Mouse (Mus musculus): ENCODE data around the gene Rbpj. TPM values are rescaled to one million over a fixed set of nuclear protein-coding genes. Genes with fewer than 3 reads are reported as not detected.
A peak's percentile ranks its signal among the peaks of the same experiment; 100 is the strongest.

Gene Rbpj
- polyA plus RNA-seq, 1 experiment from 2014 or later = 38.7 TPM

DNA sequence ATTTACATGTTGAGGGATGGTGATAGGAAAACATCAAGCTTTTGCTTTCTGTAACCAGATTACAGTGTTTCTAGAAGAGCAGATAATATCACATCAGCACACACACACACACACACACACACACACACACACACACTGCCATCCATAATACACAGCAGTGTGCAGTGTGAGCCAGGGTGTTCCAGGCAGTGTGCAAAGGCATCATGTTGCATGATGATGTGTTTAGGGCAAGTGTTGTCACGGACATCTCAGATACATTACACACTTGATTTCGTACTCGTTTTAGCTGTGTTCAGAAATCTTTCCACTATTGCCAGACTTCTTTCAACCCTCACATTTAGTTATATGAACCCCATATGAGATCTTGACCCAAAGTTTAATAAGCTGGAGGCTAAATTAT, 33.6 kb downstream of the Rbpj start:
- Histone ChIP-seq H3K9me3 (ENCODE audit: control insufficient read depth, low read length) (no peaks in the 10 kb centered on the region), H3K36me3 (ENCODE audit: control insufficient read depth, insufficient read depth) (no peaks in the 10 kb centered on the region), H3K4me1 (replicated peaks; ENCODE audit: control insufficient read depth, insufficient read depth, low read length) (peaks cover 9% of the 10 kb centered on the region), H3K4me3 (replicated peaks; ENCODE audit: low read length) (no peak overlapping the region), H3K9ac (replicated peaks; ENCODE audit: low read depth, low read length) (no peak overlapping the region), H3K27me3 (replicated peaks; ENCODE audit: control insufficient read depth, insufficient read depth, low read length) (no peaks in the 10 kb centered on the region), H3K27ac (ENCODE audit: low read length) (no peak overlapping the region), H3K4me2 (ENCODE audit: low read length) (no peak overlapping the region)
- 92% methylated on average over 3 of the region's 3 CpGs for WGBS
- ATAC-seq = no peak

DNA sequence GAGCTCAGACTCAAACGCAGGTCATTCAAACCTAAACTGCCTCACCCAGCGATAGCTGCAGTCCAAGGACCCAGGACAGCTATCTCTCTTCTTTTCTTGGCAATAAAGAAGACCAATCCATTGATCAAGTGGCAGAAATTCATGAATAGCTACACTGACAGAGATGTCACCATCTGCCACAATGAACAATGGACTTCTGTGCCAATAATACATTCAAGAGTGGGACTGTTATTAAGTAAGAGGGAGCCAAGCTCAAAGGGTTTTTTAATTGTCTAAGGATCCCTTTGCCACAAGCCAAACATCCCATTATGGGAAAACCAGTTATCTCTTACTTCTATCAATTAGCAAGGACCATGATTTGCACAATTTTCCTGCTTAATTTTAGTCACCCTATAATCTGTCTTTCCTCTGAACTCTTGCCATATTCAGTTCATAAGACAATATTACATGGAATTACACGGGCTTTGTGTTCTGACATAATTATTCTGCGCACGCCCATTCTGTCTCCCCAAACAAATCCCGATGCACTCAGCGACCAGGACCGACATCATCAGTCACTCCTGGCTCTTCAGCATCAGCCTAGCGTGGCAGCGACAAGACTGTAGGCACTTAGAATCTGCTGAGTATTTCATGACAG, 34.7 kb downstream of the Rbpj start:
- 39% methylated on average over 10 of the region's 10 CpGs for WGBS
- H3K27me3 ChIP-seq (replicated peaks; ENCODE audit: control insufficient read depth, insufficient read depth, low read length) = no peaks in the 10 kb centered on the region
- no peaks in the 10 kb centered on the region for H3K9me3 ChIP-seq (ENCODE audit: control insufficient read depth, low read length)
- H3K36me3 ChIP-seq (ENCODE audit: control insufficient read depth, insufficient read depth) = no peaks in the 10 kb centered on the region
- peaks cover 9% of the 10 kb centered on the region for H3K4me1 ChIP-seq (replicated peaks; ENCODE audit: control insufficient read depth, insufficient read depth, low read length)
- H3K4me3 ChIP-seq (replicated peaks; ENCODE audit: low read length) = no peak overlapping the region
- H3K4me2 ChIP-seq (ENCODE audit: low read length) = no peak overlapping the region
- ATAC-seq = peak; percentile 87
- H3K27ac ChIP-seq (ENCODE audit: low read length) = no peak overlapping the region
- no peak overlapping the region for H3K9ac ChIP-seq (replicated peaks; ENCODE audit: low read depth, low read length)

DNA sequence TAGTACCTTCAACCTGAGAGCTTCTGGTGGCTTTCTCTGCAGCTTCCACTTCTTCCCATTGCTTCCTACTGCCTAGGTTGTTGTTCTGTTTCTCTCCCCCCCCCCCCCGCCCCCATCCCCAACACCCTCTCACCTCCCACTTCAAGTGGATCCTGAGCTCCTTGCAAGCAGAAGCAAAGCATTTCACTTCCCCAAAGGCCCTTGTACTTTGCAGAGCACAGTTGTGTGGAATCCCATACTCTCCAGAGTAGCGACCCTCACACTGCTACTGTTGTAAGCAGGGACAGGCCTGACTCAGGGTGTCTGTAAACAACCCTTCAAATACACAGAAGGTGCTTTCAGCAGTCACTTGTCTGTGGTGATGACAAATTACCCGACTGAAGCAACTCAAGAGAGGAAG, 37.3 kb downstream of the Rbpj start:
- no peaks in the 10 kb centered on the region for H3K36me3 ChIP-seq (ENCODE audit: control insufficient read depth, insufficient read depth)
- H3K27me3 ChIP-seq (replicated peaks; ENCODE audit: control insufficient read depth, insufficient read depth, low read length) = no peaks in the 10 kb centered on the region
- H3K4me1 ChIP-seq (replicated peaks; ENCODE audit: control insufficient read depth, insufficient read depth, low read length) = peaks cover 9% of the 10 kb centered on the region
- no peak overlapping the region for H3K4me3 ChIP-seq (replicated peaks; ENCODE audit: low read length)
- 81% methylated on average over 2 of the region's 3 CpGs for WGBS
- no peak for ATAC-seq
- H3K9ac ChIP-seq (replicated peaks; ENCODE audit: low read depth, low read length) = no peak overlapping the region
- no peak overlapping the region for H3K4me2 ChIP-seq (ENCODE audit: low read length)
- H3K9me3 ChIP-seq (ENCODE audit: control insufficient read depth, low read length) = no peaks in the 10 kb centered on the region
- no peak overlapping the region for H3K27ac ChIP-seq (ENCODE audit: low read length)

DNA sequence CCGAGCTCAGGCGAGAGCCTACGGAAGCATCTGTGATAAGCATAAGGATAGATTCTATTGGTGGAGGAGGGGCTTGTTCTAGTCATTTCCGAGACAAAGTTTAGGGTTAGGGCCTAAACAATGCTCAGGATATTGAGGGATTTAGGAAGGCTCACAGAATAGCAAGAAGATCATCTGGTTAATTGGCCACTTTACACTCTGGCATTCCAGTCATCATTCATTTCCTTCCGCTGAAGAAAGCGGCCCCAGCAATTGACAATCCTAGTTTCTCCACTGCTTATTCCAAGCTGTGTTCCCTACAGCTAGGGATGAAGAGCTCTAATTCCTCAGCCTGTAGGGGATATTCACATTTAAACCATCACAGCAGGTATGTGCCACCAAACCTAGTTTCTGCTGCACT, 39.8 kb downstream of the Rbpj start:
- H3K27me3 ChIP-seq (replicated peaks; ENCODE audit: control insufficient read depth, insufficient read depth, low read length) = no peaks in the 10 kb centered on the region
- H3K36me3 ChIP-seq (ENCODE audit: control insufficient read depth, insufficient read depth) = no peaks in the 10 kb centered on the region
- H3K4me1 ChIP-seq (replicated peaks; ENCODE audit: control insufficient read depth, insufficient read depth, low read length) = peaks cover 5% of the 10 kb centered on the region
- no peak overlapping the region for H3K4me3 ChIP-seq (replicated peaks; ENCODE audit: low read length)
- H3K9me3 ChIP-seq (ENCODE audit: control insufficient read depth, low read length) = no peaks in the 10 kb centered on the region
- H3K27ac ChIP-seq (ENCODE audit: low read length) = no peak overlapping the region
- no peak overlapping the region for H3K9ac ChIP-seq (replicated peaks; ENCODE audit: low read depth, low read length)
- no peak for ATAC-seq
- no peak overlapping the region for H3K4me2 ChIP-seq (ENCODE audit: low read length)
- WGBS = 76% methylated on average over 6 of the region's 6 CpGs

DNA sequence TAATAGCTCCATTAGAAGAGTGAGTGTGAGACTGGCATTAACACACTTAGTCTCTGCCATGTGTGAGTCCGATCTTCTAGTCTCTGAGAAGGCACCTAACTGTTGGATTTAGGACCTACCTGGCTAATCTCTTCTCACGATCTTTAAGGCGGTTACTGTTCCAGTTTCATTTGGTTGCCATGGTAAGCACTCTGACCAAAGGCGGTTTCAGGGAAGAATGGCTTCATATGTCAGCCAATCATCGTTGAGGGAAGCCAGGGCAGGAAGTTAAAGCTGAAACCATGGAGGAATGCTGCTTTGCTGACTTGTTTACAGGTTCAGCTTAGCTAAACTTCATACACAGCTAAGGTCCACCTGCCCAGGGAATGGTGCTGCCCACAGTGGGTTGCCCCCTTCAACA, 41.4 kb downstream of the Rbpj start:
- no peak overlapping the region for H3K27ac ChIP-seq (ENCODE audit: low read length)
- 85% methylated on average over 5 of the region's 5 CpGs for WGBS
- no peak overlapping the region for H3K4me2 ChIP-seq (ENCODE audit: low read length)
- no peaks in the 10 kb centered on the region for H3K36me3 ChIP-seq (ENCODE audit: control insufficient read depth, insufficient read depth)
- ATAC-seq = no peak
- H3K27me3 ChIP-seq (replicated peaks; ENCODE audit: control insufficient read depth, insufficient read depth, low read length) = no peaks in the 10 kb centered on the region
- H3K4me1 ChIP-seq (replicated peaks; ENCODE audit: control insufficient read depth, insufficient read depth, low read length) = no peaks in the 10 kb centered on the region
- H3K9ac ChIP-seq (replicated peaks; ENCODE audit: low read depth, low read length) = no peak overlapping the region
- no peak overlapping the region for H3K4me3 ChIP-seq (replicated peaks; ENCODE audit: low read length)
- no peaks in the 10 kb centered on the region for H3K9me3 ChIP-seq (ENCODE audit: control insufficient read depth, low read length)

DNA sequence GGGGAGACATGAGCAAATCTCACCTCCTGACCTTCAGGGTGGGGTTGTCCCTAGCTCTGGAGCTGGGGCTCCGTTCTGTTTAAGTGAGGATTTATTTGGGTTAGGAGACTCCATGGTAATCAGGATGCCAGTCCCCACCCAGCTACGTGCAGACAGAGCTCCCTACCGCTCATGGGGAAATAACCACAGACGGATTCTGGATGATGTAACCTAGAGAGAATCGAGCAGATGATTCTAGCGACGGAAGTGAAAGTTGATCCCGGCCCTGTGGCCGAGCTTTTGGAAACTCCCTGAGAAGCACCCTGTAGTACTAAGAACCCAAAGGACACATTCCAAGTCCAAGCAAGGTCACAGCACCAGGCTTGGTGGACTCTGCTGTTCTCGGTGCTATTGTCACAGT, 43.5 kb downstream of the Rbpj start:
- no peak overlapping the region for H3K9ac ChIP-seq (replicated peaks; ENCODE audit: low read depth, low read length)
- H3K4me1 ChIP-seq (replicated peaks; ENCODE audit: control insufficient read depth, insufficient read depth, low read length) = no peaks in the 10 kb centered on the region
- no peak overlapping the region for H3K4me3 ChIP-seq (replicated peaks; ENCODE audit: low read length)
- H3K27ac ChIP-seq (ENCODE audit: low read length) = no peak overlapping the region
- H3K9me3 ChIP-seq (ENCODE audit: control insufficient read depth, low read length) = no peaks in the 10 kb centered on the region
- no peaks in the 10 kb centered on the region for H3K36me3 ChIP-seq (ENCODE audit: control insufficient read depth, insufficient read depth)
- 87% methylated on average over 10 of the region's 10 CpGs for WGBS
- H3K27me3 ChIP-seq (replicated peaks; ENCODE audit: control insufficient read depth, insufficient read depth, low read length) = no peaks in the 10 kb centered on the region
- ATAC-seq = no peak
- H3K4me2 ChIP-seq (ENCODE audit: low read length) = no peak overlapping the region

DNA sequence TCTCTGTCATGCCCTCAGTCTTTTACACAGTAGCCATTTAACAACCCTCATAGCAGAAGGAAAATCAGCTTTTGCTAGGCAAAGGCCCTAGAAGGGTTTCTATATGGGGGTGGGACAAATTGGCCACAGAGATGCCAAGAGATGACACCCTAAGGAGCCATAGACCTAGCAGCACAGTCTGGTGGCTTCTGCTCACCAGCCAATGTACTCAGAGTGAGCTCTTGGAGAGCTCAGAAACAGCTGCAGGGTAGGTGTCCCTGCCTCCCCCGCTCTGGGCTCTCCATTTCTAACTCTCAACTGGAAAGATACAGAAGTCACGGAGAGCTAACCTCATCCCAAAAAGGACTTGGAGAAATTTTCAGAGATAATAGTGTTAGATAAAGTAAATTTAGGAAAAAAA, 44.0 kb downstream of the Rbpj start:
- no peaks in the 10 kb centered on the region; the same call in 1 of the 2 replicates for H3K4me1 ChIP-seq (replicated peaks; ENCODE audit: control insufficient read depth, insufficient read depth, low read length)
- H3K4me2 ChIP-seq (ENCODE audit: low read length) = no peak overlapping the region
- 96% methylated on average over 2 of the region's 2 CpGs for WGBS
- H3K27ac ChIP-seq (ENCODE audit: low read length) = no peak overlapping the region
- H3K36me3 ChIP-seq (ENCODE audit: control insufficient read depth, insufficient read depth) = no peaks in the 10 kb centered on the region
- H3K9me3 ChIP-seq (ENCODE audit: control insufficient read depth, low read length) = no peaks in the 10 kb centered on the region
- no peak overlapping the region for H3K4me3 ChIP-seq (replicated peaks; ENCODE audit: low read length)
- H3K9ac ChIP-seq (replicated peaks; ENCODE audit: low read depth, low read length) = no peak overlapping the region
- ATAC-seq = no peak
- H3K27me3 ChIP-seq (replicated peaks; ENCODE audit: control insufficient read depth, insufficient read depth, low read length) = no peaks in the 10 kb centered on the region

DNA sequence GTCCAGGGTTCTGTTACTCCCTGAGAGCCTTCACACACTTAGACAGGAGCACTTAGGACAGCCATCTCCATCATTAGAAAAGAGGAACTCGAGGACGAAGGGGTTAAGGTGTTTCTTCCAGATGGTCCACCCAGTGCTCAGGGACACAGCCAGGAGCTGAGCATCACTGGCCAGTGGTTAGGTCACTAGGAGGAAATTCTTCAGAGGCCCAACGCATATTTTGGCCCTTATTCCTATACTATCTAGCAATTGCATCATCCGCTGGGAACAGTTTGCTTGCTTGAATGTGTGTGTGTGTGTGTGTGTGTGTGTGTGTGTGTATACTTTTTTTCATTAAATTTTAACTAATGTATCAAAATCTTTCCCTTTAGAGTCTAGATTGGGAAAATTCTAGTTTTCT, 45.5 kb downstream of the Rbpj start:
- no peaks in the 10 kb centered on the region for H3K36me3 ChIP-seq (ENCODE audit: control insufficient read depth, insufficient read depth)

DNA sequence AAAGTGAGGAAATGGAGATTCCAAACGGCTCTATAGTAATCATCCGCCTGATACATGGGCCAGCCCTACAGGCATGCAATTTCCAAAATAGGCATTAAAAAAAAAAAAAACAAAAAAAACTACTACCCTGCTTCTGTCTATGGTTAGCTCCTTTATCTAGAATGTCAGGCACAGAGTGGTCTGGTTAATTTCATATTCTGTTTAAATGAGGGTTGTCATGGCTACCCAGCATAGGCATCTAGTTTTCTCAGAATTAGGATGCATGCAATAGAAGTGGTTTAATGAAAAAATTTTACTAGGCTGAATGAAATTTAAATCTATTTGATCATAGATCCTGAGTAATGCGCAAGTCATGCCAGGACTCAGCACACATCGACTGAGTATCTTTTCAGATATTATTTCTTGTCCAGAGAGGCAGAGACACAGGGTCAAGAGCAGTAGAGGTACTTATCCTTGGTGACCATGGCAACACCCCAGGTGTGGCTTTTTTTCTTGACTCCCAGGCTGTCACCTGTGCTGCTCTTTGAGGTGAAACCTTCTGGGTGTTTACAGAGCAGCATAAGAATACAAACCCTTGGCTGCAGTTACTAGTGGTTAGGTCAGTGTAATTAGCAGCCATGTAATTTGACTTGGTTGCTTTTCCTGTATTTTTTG, 49.1 kb downstream of the Rbpj start:
- peak; percentile 80 for ATAC-seq

More for the DNA sequence above, 45.5 kb downstream of the Rbpj start:
- ATAC-seq = no peak
- Histone ChIP-seq H3K9ac (replicated peaks; ENCODE audit: low read depth, low read length) (no peak overlapping the region), H3K4me3 (replicated peaks; ENCODE audit: low read length) (no peak overlapping the region), H3K27ac (ENCODE audit: low read length) (no peak overlapping the region), H3K4me2 (ENCODE audit: low read length) (no peak overlapping the region), H3K9me3 (ENCODE audit: control insufficient read depth, low read length) (no peaks in the 10 kb centered on the region), H3K4me1 (replicated peaks; ENCODE audit: control insufficient read depth, insufficient read depth, low read length) (peaks cover 3% of the 10 kb centered on the region), H3K27me3 (replicated peaks; ENCODE audit: control insufficient read depth, insufficient read depth, low read length) (no peaks in the 10 kb centered on the region)
- 91% methylated on average over 4 of the region's 4 CpGs for WGBS

More for the DNA sequence above, 49.1 kb downstream of the Rbpj start:
- Histone ChIP-seq H3K27ac (ENCODE audit: low read length) (no peak overlapping the region), H3K4me1 (replicated peaks; ENCODE audit: control insufficient read depth, insufficient read depth, low read length) (peaks cover 6% of the 10 kb centered on the region), H3K9me3 (ENCODE audit: control insufficient read depth, low read length) (no peaks in the 10 kb centered on the region), H3K27me3 (replicated peaks; ENCODE audit: control insufficient read depth, insufficient read depth, low read length) (no peaks in the 10 kb centered on the region), H3K4me3 (replicated peaks; ENCODE audit: low read length) (no peak overlapping the region), H3K9ac (replicated peaks; ENCODE audit: low read depth, low read length) (no peak overlapping the region), H3K36me3 (ENCODE audit: control insufficient read depth, insufficient read depth) (no peaks in the 10 kb centered on the region), H3K4me2 (ENCODE audit: low read length) (no peak overlapping the region)
- WGBS = 53% methylated on average over 4 of the region's 4 CpGs
